Mouse (Mus musculus) lung, postnatal 0 days (tissue): Measurements from ENCODE around the gene Cd59a.

Experiments used
- CTCF ChIP-seq: IDR thresholded peaks from 2 replicates; pipeline ENCODE4 v1.5.1; 2016; ENCODE audit warnings: antibody characterized with exemption, mild to moderate bottlenecking
- EP300 ChIP-seq: IDR thresholded peaks from 2 replicates; pipeline ENCODE4 v1.6.1; 2016; ENCODE audit warnings: antibody characterized with exemption, mild to moderate bottlenecking, control low read depth

- TF ChIP-seq EP300 (no peak), CTCF (no peak)
These were observed 2.3 kb upstream of the Cd59a start for GRCm38 (mm10) chr2:104093305-104093704.
